27 mouse cellular contexts compared by ENCODE assay signal in genomic region chr3:123132101-123132500, GRCm38 (mm10).
A peak's percentile ranks its signal among the peaks of the same experiment; 100 is the strongest.
DNase-seq lines count a peak whose midpoint lies in the region; ATAC-seq and TF ChIP-seq lines count a peak whose summit lies in the region.
"Had no signal": no experiment of that assay in that cellular context is flagged by ENCODE, and none has a peak within 500 bp of the region (broad histone marks: within the 10 kb centered on the region; RNA-seq: fewer than 3 reads in every experiment).

No protein-coding gene starts in this region.

- intact Hi-C loops in gastrocnemius, adult 2 months (cut with DNase I), result no loop called here

- no peak for ATAC-seq in lung, postnatal 0 days
- ATAC-seq: activated CD4-positive, CD25-positive, alpha-beta regulatory T cell, adult 4 months; CD4-positive, CD25-positive, alpha-beta regulatory T cell, adult 4 months; forebrain, embryonic 13.5 days; forebrain, embryonic 15.5 days; forebrain, postnatal 0 days; Patski had no signal

- H3K27ac ChIP-seq in gastrocnemius, adult 2 months, result peak overlapping the region; percentile 90
- H3K27ac ChIP-seq in lung, postnatal 0 days (ENCODE audit: low read length), result no peak overlapping the region
- H3K27ac ChIP-seq in hindbrain, embryonic 10.5 days, result no peak overlapping the region
- no peak overlapping the region for H3K27ac ChIP-seq in cerebellum, adult 2 months (ENCODE audit: insufficient read depth, low read length)
- H3K27ac ChIP-seq: embryonic facial prominence, embryonic 13.5 days; embryonic facial prominence, embryonic 15.5 days; forebrain, embryonic 13.5 days; forebrain, embryonic 15.5 days had no signal

- no peak for TF ChIP-seq EP300 in lung, postnatal 0 days (IDR thresholded peaks at IDR 0.05)

- no peak overlapping the region for H3K9ac ChIP-seq in lung, postnatal 0 days (replicated peaks; ENCODE audit: low read depth)
- H3K9ac ChIP-seq: embryonic facial prominence, embryonic 13.5 days; embryonic facial prominence, embryonic 15.5 days; forebrain, embryonic 13.5 days; forebrain, embryonic 15.5 days; forebrain, postnatal 0 days had no signal

- no peaks in the 10 kb centered on the region for H3K27me3 ChIP-seq in lung, postnatal 0 days (replicated peaks; ENCODE audit: insufficient read depth, low read length)
- H3K27me3 ChIP-seq in hindbrain, embryonic 10.5 days (ENCODE audit: insufficient read depth, poor library complexity, severe bottlenecking), result no peaks in the 10 kb centered on the region
- no peaks in the 10 kb centered on the region for H3K27me3 ChIP-seq in cerebellum, adult 2 months (ENCODE audit: control insufficient read depth, insufficient read depth, low read length)
- H3K27me3 ChIP-seq: embryonic facial prominence, embryonic 15.5 days; forebrain, embryonic 13.5 days; forebrain, embryonic 15.5 days; Patski had no signal

- no peak overlapping the region for H3K4me2 ChIP-seq in lung, postnatal 0 days (replicated peaks; ENCODE audit: low read depth, low read length)
- H3K4me2 ChIP-seq: embryonic facial prominence, embryonic 13.5 days; embryonic facial prominence, embryonic 15.5 days; forebrain, embryonic 13.5 days; forebrain, embryonic 15.5 days had no signal

- H3K9me3 ChIP-seq in lung, postnatal 0 days (ENCODE audit: low read length), result no peaks in the 10 kb centered on the region
- no peaks in the 10 kb centered on the region for H3K9me3 ChIP-seq in hindbrain, embryonic 10.5 days
- H3K9me3 ChIP-seq: embryonic facial prominence, embryonic 13.5 days; embryonic facial prominence, embryonic 15.5 days; forebrain, embryonic 13.5 days; forebrain, embryonic 15.5 days had no signal

- DNase-seq in gastrocnemius, adult 2 months, result no peak
- no peak for DNase-seq in gastrocnemius, postnatal 4 days (ENCODE audit: low spot score in 2 of 2)
- peak; percentile 31 for DNase-seq in lung, postnatal 0 days (ENCODE audit: low spot score)
- no peak for DNase-seq in lung, postnatal 36 days
- peak; percentile 53 for DNase-seq in adipocyte (ENCODE audit: low spot score)
- DNase-seq in gonadal fat pad, adult 2 months (ENCODE audit: low read depth), result peak; percentile 49
- DNase-seq in hindbrain, embryonic 10.5 days (ENCODE audit: low spot score), result no peak
- DNase-seq in cerebellum, adult 2 months, result no peak
- DNase-seq: adrenal gland, adult 2 months; adrenal gland, postnatal 10 days; adrenal gland, postnatal 36 days; B cell, adult 2 months; cerebellum, adult 11-12 months; cerebellum, adult 8-10 months; cerebellum, adult 9-11 months; cerebellum, postnatal 14 days; cerebellum, postnatal 36 days; embryo, embryonic 11 days; forebrain, postnatal 0 days had no signal

- H3K4me3 ChIP-seq in gastrocnemius, adult 2 months, result no peak overlapping the region
- no peak overlapping the region for H3K4me3 ChIP-seq in lung, postnatal 0 days (ENCODE audit: low read depth, low read length)
- no peak overlapping the region for H3K4me3 ChIP-seq in hindbrain, embryonic 10.5 days
- no peak overlapping the region for H3K4me3 ChIP-seq in cerebellum, adult 2 months (replicated peaks; ENCODE audit: insufficient read depth, low read depth, low read length)
- H3K4me3 ChIP-seq: embryonic facial prominence, embryonic 13.5 days; embryonic facial prominence, embryonic 15.5 days; erythroblast, embryonic 14.5 days; forebrain, embryonic 13.5 days; forebrain, embryonic 15.5 days had no signal

- TF ChIP-seq CTCF in gastrocnemius, adult 2 months (IDR thresholded peaks at IDR 0.05), result no peak
- no peak for TF ChIP-seq CTCF in lung, postnatal 0 days (IDR thresholded peaks at IDR 0.05)
- TF ChIP-seq CTCF in cerebellum, adult 2 months (IDR thresholded peaks at IDR 0.05; ENCODE audit: borderline replicate concordance, insufficient read depth, low read depth, low read length), result no peak

- 66% methylated on average over 2 of the region's 2 CpGs for WGBS in lung, postnatal 0 days
- WGBS in hindbrain, embryonic 10.5 days, result 77% methylated on average over 2 of the region's 2 CpGs
- WGBS in cerebellum, adult 2 months, result 89% methylated on average over 2 of the region's 2 CpGs

- H3K4me1 ChIP-seq in lung, postnatal 0 days (ENCODE audit: insufficient read depth, low read depth, low read length), result no peaks in the 10 kb centered on the region
- H3K4me1 ChIP-seq in hindbrain, embryonic 10.5 days (replicated peaks), result no peaks in the 10 kb centered on the region
- no peaks in the 10 kb centered on the region for H3K4me1 ChIP-seq in cerebellum, adult 2 months (ENCODE audit: control insufficient read depth, insufficient read depth, low read length)
- H3K4me1 ChIP-seq: embryonic facial prominence, embryonic 13.5 days; embryonic facial prominence, embryonic 15.5 days; forebrain, embryonic 13.5 days; forebrain, embryonic 15.5 days had no signal

- no peaks in the 10 kb centered on the region for H3K36me3 ChIP-seq in lung, postnatal 0 days (ENCODE audit: insufficient read depth, low read length)
- H3K36me3 ChIP-seq in hindbrain, embryonic 10.5 days, result no peaks in the 10 kb centered on the region
- H3K36me3 ChIP-seq: embryonic facial prominence, embryonic 13.5 days; embryonic facial prominence, embryonic 15.5 days; forebrain, embryonic 15.5 days had no signal

- no peak for TF ChIP-seq POLR2A in cerebellum, adult 2 months (IDR thresholded peaks at IDR 0.05; ENCODE audit: borderline replicate concordance, insufficient read depth, low read length)

Comparison
In these comparisons a context has a peak if more than half of its experiments do, and no peak if none do; other contexts are left out.
1. DNase-seq: peak in lung, postnatal 0 days (single experiment), adipocyte (single experiment) and gonadal fat pad, adult 2 months (single experiment); none in gastrocnemius, adult 2 months (single experiment), gastrocnemius, postnatal 4 days (0 of 2), lung, postnatal 36 days (single experiment), hindbrain, embryonic 10.5 days (single experiment) and cerebellum, adult 2 months (0 of 2).